Mouse (Mus musculus) activated CD4-positive, CD25-positive, alpha-beta regulatory T cell, adult 4 months (primary cell): ENCODE results near the gene Dnajc3. TPM values are rescaled to one million over a fixed set of nuclear protein-coding genes. Genes with fewer than 3 reads are reported as not detected.
A peak's percentile ranks its signal among the peaks of the same experiment; 100 is the strongest.

Experiments
- ATAC-seq: one replicate; pipeline ENCODE4 v1.8.0; 2017
- polyA plus RNA-seq, 2 experiments: library from polyadenylated mRNA; unstranded; fragments of 100-300 nt; shearing (Covaris generic); gene quantifications; one replicate each; pipeline ENCODE4 v1.2.1; 2017

Gene Dnajc3
- polyA plus RNA-seq, 2 experiments from 2014 or later = 39.0 to 41.5 TPM

DNA sequence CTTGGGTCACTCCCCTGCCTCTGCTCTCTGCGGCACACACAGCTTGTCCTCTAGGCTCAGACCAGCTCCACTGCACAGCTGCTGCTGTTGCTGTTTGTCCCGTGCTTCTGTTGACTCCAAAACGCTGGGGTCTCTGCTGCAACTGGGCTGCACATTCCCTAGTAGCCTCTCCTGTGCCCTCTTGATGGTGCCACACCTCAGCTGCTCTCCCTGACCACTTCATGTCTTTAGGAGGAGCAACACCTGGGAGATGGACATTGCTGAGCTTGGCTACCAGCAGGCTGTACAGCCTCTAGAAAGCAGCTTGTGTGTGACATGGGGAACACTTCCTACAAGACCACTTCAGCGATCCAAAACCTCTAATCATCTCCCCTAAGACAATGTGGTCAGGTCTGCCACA is 46.4 kb downstream of the Dnajc3 start:
- ATAC-seq = no peak

- peak; percentile 37 for ATAC-seq
Measured at GRCm38 (mm10) chr14:118986653-118987522, 49.1 kb downstream of the Dnajc3 start.

GRCm38 (mm10) chr14:118987523-118988496 is 50.0 kb downstream of the Dnajc3 start:
- no peak for ATAC-seq

- no peak for ATAC-seq
Measured at GRCm38 (mm10) chr14:118995226-118995925, 57.6 kb downstream of the Dnajc3 start.

DNA sequence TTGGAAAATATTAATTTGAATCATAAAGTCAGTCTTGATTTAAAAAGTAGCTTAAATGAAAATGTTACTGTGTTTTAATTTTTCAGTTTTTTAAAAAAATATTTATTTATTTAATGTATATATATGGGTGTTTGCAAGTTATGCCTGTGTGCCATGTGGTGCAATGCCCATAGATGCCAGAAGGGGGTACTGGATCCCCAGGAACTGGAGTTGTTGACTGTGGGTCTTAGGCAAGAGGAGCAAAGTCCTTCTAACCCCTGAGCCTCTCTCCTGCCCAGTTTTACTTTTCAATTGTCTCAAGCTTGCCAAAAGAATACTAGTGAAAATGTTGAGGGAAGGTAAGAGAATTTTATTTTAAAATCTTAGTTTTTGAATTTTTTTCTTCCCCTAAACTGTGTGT is 65.5 kb downstream of the Dnajc3 start:
- no peak for ATAC-seq

- no peak for ATAC-seq
Measured at GRCm38 (mm10) chr14:119005834-119006233, 68.1 kb downstream of the Dnajc3 start.

GRCm38 (mm10) chr14:119006441-119007102 is 68.8 kb downstream of the Dnajc3 start:
- no peak for ATAC-seq

DNA sequence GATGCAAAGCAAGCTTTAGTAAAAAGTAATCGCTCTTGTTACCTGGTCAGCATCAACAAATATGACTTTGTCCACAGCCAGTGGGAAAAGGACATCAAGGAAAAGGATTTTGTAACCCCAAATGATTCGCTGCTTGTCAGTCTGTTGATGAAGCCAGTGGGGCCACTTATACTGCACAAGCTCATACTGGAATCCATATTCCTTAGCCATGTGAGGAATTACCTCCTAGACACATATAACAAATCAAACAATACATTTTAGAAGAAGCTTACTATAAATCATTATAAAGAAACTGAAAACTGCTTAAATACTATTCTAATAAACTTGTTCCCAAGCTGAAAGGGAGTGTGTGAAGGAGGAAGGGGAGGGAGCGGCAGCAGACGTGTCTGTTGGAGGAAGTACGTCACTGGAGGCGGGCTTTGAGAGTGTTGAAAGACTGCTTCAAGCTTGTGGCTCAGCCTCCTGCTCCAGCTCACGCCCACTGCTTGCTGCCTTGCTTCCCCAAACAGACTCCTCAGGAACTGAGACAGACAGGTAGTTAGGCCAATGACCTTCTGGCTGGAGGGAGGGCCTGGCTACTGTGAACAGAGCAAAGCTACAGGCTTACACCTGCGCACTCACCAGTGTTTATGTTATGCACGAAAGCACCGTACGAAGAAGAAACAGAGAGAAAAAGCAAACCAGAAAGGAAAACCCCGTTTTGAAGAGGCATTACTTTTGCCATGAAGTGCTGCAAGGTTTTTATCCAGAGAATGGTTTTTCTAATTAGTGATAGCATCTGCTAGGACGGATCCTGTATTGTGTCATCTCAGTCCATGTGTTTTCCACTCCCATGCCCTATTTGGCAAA is 69.6 kb downstream of the Dnajc3 start:
- ATAC-seq = peak; percentile 99

GRCm38 (mm10) chr14:119008031-119008590 is 70.3 kb downstream of the Dnajc3 start:
- ATAC-seq = no peak

GRCm38 (mm10) chr14:119009531-119009930 is 71.8 kb downstream of the Dnajc3 start:
- ATAC-seq = no peak

- ATAC-seq = peak; percentile 31
Measured at GRCm38 (mm10) chr14:119012607-119013431, 75.0 kb downstream of the Dnajc3 start.

DNA sequence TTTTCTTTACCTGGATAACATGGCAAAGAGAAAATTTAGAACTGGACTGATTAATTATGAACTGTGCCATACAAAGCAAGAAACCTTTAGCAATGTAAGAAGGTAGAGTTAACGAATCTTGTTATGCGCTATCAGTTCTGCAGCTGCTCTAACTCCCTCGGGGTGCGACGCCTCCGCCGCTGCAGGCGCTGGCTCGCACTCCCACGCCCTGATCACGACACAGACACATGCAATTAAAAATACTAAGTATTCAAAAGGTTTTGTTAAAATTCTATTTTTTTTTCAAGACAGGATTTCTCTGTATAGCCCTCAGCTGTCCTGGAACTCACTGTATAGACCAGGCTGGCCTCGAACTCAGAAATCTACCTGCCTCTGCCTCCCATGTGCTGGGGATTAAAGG is 75.8 kb downstream of the Dnajc3 start:
- ATAC-seq = no peak

- no peak for ATAC-seq
Measured at GRCm38 (mm10) chr14:119025889-119026288, 88.1 kb downstream of the Dnajc3 start.

GRCm38 (mm10) chr14:119027130-119027529 is 89.4 kb downstream of the Dnajc3 start:
- ATAC-seq = peak; percentile 96

DNA sequence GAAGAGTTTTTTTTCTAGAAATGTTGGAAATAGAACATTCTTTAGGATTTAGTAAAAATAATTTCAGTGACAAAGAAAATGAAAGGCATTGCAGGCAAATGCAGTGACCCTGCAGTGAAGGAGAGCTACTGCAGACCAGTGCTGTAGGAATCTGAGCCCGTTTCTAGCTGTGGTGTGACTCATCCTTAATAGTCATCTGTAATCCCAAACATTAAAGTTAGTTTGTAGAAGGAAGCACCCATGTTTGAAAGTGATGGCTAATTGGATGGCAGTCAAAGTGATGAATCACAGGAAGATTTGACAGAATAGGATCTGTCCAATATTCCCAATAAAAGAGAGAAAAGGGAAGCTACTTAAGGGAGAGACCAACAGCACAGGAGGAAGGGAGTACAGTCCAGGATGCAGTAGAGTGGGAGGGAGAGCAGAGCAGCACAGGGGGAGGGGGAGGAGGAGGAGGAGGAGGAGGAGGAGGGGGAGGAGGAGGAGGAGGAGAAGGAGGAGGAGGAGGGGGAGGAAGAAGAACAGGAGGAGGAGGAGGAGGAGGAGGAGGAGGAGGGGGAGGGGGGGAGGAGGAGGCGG is 90.0 kb downstream of the Dnajc3 start:
- ATAC-seq = no peak
